Mouse (Mus musculus) gastrocnemius, postnatal 25 days (tissue): Measurements from ENCODE around the gene Cog2. TPM values are rescaled to one million over a fixed set of nuclear protein-coding genes. Genes with fewer than 3 reads are reported as not detected.

Experiments
- DNase-seq: peaks from one replicate; pipeline ENCODE4 v3.0.0; 2022
- total RNA-seq, 2 experiments: library from RNA; stranded (reverse); gene quantifications; 1 replicate in 1 of 2; 2 replicates in 1 of 2; pipeline ENCODE4 v1.2.3; 2021

Gene Cog2
- total RNA-seq, 2 experiments from 2014 or later = 16.1 to 19.2 TPM

DNA sequence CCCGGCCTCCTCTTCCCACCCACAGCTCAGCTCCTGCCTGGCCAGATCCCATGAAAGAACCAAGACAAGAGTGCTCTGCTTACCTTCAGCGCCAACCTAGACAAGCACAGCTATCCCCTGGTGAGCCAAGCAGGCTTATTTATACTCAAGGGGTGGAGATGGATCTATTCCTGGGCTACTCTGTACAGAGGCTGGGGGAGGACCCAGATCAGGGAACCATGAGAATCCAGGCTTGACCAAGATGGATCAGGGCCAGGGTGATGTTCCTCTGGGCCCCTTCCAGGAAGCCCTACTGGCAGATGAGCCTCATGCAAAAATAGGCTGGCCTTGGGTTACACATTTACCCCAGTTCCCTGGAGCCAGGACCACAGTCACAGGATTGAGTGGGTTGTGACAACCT, 49.0 kb downstream of the Cog2 start, which contains the start of gene Agt:
TSS of gene Agt (minus strand) at position 114 of the 400 bp plus-strand sequence.
- DNase-seq = peak; percentile 86

DNA sequence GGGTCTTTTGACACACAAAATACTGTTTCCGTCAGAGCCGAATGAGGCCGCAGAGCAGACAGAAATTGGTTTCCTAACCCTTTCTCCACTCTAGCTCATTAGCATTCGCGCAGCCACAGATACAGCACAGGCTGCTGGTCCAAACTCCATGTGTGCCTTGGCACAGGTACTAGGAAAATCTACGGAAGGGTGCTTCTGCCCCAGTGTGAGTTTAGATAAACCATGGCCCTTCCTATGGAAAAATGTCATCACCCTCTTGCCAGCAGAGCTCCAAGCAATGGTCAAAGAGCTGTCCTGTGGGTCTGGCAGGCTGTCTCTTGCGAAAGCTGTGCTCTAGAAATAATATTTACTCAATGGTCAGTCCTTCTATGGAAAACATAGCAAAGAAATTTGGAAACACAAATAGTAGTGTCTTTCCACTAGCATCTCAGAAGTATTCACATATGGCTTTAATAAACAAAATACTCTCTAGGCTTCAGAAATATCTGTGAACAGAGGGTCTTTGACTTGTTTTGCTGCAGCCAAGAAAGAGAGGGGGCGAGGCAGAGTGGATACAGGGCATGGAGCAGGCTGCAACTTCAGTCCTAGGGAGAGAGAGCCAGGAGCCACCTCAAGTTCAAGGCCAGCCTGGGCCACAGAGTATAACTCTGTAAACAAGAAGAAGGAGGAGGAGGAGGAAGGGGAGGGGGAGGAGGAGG, 51.3 kb downstream of the Cog2 start:
- DNase-seq = no peak

DNA sequence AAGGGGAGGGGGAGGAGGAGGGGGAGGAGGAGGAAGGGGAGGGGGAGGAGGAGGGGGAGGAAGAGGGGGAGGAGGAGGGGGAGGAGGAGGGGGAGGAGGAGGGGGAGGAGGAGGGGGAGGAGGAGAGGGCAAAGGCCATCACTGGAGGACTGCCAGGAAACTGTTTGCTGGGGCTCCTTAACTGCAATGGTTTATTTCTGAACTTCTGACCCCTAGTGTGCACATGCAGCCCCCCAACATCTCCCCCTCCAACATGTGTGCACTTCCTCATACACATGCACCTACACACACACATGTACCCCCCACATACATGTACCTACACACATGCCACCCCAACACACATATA, 51.8 kb downstream of the Cog2 start:
- no peak for DNase-seq

DNA sequence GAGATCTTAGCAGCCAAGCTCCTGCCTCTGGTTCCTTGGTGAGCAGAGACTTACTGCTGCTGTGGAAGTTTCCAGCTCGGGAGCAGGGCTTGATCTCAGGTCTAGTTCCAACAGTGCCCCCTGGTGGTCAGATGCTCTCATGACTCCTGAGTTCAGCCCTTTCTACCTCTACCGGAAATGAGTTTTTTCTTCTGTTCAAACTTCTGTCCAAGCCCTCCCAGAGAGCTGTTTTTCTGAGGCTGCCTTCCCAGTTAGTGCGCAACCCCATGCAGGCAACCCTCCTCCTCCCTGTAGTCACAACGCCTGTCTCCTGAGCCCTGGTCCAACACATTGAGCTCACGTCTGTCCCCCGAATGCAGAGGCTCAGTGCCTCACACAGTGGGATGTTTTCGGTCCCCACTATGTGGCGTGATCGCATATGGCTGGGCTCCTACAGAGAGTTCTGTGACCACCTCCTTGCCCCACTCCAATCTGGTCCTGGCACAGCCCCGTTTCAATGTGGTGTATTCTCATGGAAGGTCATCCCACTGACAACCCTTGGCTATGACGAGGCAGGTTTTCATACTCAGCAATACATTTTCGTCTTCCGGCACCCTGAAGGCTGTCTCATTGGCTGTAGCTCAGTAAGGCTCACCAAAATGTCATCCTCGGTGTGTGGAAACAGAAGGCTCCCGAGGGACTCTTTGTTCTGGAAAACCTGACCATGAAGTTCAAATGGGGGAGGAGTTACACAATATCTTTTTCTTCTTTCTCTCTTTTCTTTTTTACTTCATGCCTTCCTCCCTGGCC, 53.2 kb downstream of the Cog2 start:
- DNase-seq = peak; percentile 69

DNA sequence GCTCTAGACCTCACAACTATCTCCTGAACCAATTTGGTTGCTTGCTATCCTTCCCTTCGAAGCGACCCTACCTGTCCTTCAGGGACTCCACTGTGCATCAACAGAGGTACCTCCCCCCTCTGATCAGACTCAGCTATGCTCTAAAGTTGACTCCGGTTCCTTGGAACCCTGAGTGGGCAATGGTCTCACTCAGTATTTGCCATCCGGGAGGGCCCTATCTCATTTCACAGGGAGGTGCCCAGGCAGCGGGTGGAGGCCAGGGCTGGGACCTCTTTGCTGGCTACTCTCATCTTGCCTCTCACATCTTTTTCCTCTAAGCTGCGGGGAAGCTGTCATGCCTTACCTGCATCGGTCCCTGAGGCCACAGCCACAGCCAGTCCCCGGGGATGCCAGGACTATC, 55.2 kb downstream of the Cog2 start, which contains the start of gene Capn9:
TSS of gene Capn9 (plus strand) at position 301 of the 400 bp plus-strand sequence.
- DNase-seq = no peak

DNA sequence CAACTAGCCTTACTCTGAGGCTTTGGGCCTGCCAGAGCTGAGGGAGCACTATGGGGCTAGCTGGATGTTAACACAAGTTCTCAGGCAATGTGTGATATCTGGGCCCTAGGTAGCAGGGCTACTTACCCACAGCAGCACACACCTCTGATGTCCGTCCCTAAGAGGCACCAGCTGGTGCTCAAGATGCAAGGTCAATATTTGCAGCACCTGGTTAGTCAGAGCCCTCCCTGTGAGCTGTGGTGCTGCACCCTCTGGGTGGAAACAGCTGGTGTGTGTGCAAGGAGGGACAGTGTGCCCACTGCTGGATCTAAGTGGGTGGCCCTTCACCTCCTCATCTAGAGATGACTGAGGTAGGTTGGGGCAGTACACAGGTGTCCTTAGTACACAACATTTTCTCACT, 56.2 kb downstream of the Cog2 start:
- no peak for DNase-seq

DNA sequence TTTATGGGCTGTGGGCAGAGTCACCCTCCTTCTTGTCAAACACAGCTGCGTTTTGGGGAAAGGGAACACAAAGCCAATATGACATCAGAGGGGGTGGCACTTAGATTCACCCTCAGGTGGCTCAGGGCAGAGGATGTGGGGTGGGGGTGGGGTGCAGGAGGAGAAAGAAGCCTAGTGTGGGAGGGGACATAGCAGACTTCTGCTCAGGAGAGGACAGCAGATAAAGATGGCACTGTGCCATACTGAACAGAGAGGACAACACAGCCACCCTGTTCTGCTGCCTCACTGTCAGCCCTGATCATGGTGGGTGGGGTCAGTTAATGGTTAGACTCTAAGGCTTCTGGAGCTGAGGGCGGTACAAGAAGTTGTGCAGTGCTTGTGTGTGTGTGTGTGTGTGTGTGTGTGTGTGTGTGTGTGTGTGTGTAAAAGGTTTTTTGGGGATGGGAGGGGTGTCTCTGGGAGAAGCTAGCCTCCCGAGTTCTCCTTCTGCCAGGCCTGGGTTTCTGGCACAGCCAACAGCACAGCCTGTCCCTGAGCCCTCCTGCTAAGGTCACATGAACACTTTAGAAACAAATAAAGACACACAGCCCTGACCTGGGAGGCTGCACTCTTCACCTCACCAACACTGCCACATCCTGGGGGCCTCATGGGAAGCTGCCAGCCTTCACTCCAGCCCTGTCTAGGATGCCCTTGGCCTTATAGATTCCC, 65.3 kb downstream of the Cog2 start:
- peak; percentile 37 for DNase-seq

DNA sequence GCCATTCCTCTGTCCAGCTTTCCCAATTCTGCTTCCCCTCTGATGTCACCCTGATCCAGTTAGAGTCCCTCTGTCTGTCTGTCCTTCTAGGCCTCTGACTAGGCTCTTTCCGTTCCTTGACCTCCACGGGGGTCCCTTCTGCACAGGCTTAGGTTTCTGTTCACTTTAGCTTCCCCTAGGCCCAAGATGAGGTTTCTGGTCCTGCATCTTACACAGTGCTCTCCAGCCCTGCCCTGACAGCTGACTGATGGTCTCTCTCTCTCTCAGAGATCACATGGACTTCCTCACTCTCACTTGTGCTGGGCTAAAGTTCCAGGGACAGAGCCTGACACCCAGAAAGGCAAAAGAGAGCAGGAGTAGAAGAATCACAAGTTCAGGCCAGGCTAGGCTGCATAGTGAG, 66.0 kb downstream of the Cog2 start:
- no peak for DNase-seq

GRCm38 (mm10) chr8:124589393-124589792, 68.8 kb downstream of the Cog2 start:
- no peak for DNase-seq

Other genes starting within 250 kb of the Cog2 start
- under 1 TPM; 0.26 to 0.40 TPM for gene Pgbd5, start 81.1 kb upstream of the Cog2 start, total RNA-seq
- 10 to 100 TPM; 15.7 to 19.7 TPM for gene Agt, start 48.9 kb downstream of the Cog2 start, total RNA-seq
- gene Capn9, start 55.3 kb downstream of the Cog2 start, total RNA-seq = not detected
- gene 2310022B05Rik, start 142.6 kb downstream of the Cog2 start, total RNA-seq = 10 to 100 TPM; 13.7 to 14.0 TPM
- gene Ttc13, start 201.2 kb downstream of the Cog2 start, total RNA-seq = 10 to 100 TPM; 18.6 to 20.8 TPM
- gene Arv1, start 201.4 kb downstream of the Cog2 start, total RNA-seq = 1 to 10 TPM; 3.2 to 3.7 TPM
- under 1 TPM; 0.40 to 0.74 TPM for gene Fam89a, start 231.1 kb downstream of the Cog2 start, total RNA-seq